Mouse (Mus musculus): Measurements from ENCODE around the gene Cadm4. TPM values are rescaled to one million over a fixed set of nuclear protein-coding genes. Genes with fewer than 3 reads are reported as not detected.

Cadm4 gene
- total and polyA plus RNA-seq, 3 experiments = 14.0 to 20.4 (median 14.7) TPM

GRCm38 (mm10) chr7:24485481-24485880 is 3.7 kb downstream of the Cadm4 start:
- Histone ChIP-seq H3K27me3 (ENCODE audit: control insufficient read depth, insufficient read depth, low read length) (no peaks in the 10 kb centered on the region), H3K4me1 (ENCODE audit: control insufficient read depth, insufficient read depth, low read length) (no peaks in the 10 kb centered on the region), H3K27ac (no peak overlapping the region), H3K36me3 (ENCODE audit: control insufficient read depth, insufficient read depth, low read length) (no peaks in the 10 kb centered on the region), H3K4me3 (no peak overlapping the region), H3K9ac (ENCODE audit: low read depth, low read length) (no peak overlapping the region), H3K79me2 (replicated peaks; ENCODE audit: control insufficient read depth, insufficient read depth, low read length) (peaks cover 2% of the 10 kb centered on the region; the same call in 1 of the 2 replicates)
- 79% methylated on average over 9 of the region's 9 CpGs for whole genome bisulfite sequencing
- TF ChIP-seq POLR2A (IDR thresholded peaks at IDR 0.05; ENCODE audit: insufficient read depth, low read depth, low read length) (no peak), CTCF (IDR thresholded peaks at IDR 0.05) (no peak), EP300 (IDR thresholded peaks at IDR 0.05; ENCODE audit: insufficient read depth, low read depth, low read length) (no peak)
- intact Hi-C loops (cut with DNase I) = no loop called here
- DNase-seq = no peak

- Histone ChIP-seq H3K4me1 (ENCODE audit: control insufficient read depth, insufficient read depth, low read length) (no peaks in the 10 kb centered on the region), H3K4me3 (no peak overlapping the region), H3K27me3 (ENCODE audit: control insufficient read depth, insufficient read depth, low read length) (no peaks in the 10 kb centered on the region), H3K79me2 (replicated peaks; ENCODE audit: control insufficient read depth, insufficient read depth, low read length) (peaks cover 2% of the 10 kb centered on the region; the same call in 1 of the 2 replicates), H3K9ac (ENCODE audit: low read depth, low read length) (no peak overlapping the region), H3K36me3 (ENCODE audit: control insufficient read depth, insufficient read depth, low read length) (no peaks in the 10 kb centered on the region), H3K27ac (no peak overlapping the region)
- intact Hi-C loops (cut with DNase I) = no loop called here
- TF ChIP-seq POLR2A (IDR thresholded peaks at IDR 0.05; ENCODE audit: insufficient read depth, low read depth, low read length) (no peak), EP300 (IDR thresholded peaks at IDR 0.05; ENCODE audit: insufficient read depth, low read depth, low read length) (no peak), CTCF (IDR thresholded peaks at IDR 0.05) (no peak)
- DNase-seq = no peak
- WGBS = 57% methylated on average over 9 of the region's 9 CpGs
Measured at GRCm38 (mm10) chr7:24486654-24487130, 4.9 kb downstream of the Cadm4 start.

- intact Hi-C loops (cut with DNase I) = no loop called here
- Histone ChIP-seq H3K4me3 (no peak overlapping the region), H3K36me3 (ENCODE audit: control insufficient read depth, insufficient read depth, low read length) (no peaks in the 10 kb centered on the region), H3K27ac (no peak overlapping the region), H3K4me1 (ENCODE audit: control insufficient read depth, insufficient read depth, low read length) (no peaks in the 10 kb centered on the region), H3K79me2 (replicated peaks; ENCODE audit: control insufficient read depth, insufficient read depth, low read length) (peaks cover 2% of the 10 kb centered on the region; the same call in 1 of the 2 replicates), H3K27me3 (ENCODE audit: control insufficient read depth, insufficient read depth, low read length) (no peaks in the 10 kb centered on the region), H3K9ac (ENCODE audit: low read depth, low read length) (no peak overlapping the region)
- WGBS = 43% methylated on average over 3 of the region's 3 CpGs
- TF ChIP-seq CTCF (IDR thresholded peaks at IDR 0.05) = no peak
- no peak for TF ChIP-seq POLR2A (IDR thresholded peaks at IDR 0.05; ENCODE audit: insufficient read depth, low read depth, low read length)
- TF ChIP-seq EP300 (IDR thresholded peaks at IDR 0.05; ENCODE audit: insufficient read depth, low read depth, low read length) = no peak
- DNase-seq = no peak
Measured at GRCm38 (mm10) chr7:24487403-24487802, 5.6 kb downstream of the Cadm4 start.

GRCm38 (mm10) chr7:24488303-24488702 is 6.5 kb downstream of the Cadm4 start:
- H3K27me3 ChIP-seq (ENCODE audit: control insufficient read depth, insufficient read depth, low read length) = no peaks in the 10 kb centered on the region
- no peak overlapping the region for H3K27ac ChIP-seq
- H3K79me2 ChIP-seq (replicated peaks; ENCODE audit: control insufficient read depth, insufficient read depth, low read length) = peaks cover 2% of the 10 kb centered on the region; the same call in 1 of the 2 replicates
- no peak for TF ChIP-seq EP300 (IDR thresholded peaks at IDR 0.05; ENCODE audit: insufficient read depth, low read depth, low read length)
- TF ChIP-seq POLR2A (IDR thresholded peaks at IDR 0.05; ENCODE audit: insufficient read depth, low read depth, low read length) = no peak
- TF ChIP-seq CTCF (IDR thresholded peaks at IDR 0.05) = no peak
- H3K4me1 ChIP-seq (ENCODE audit: control insufficient read depth, insufficient read depth, low read length) = no peaks in the 10 kb centered on the region
- intact Hi-C loops (cut with DNase I) = no loop called here
- H3K4me3 ChIP-seq = no peak overlapping the region
- H3K36me3 ChIP-seq (ENCODE audit: control insufficient read depth, insufficient read depth, low read length) = no peaks in the 10 kb centered on the region
- 81% methylated on average over 8 of the region's 8 CpGs for WGBS
- H3K9ac ChIP-seq (ENCODE audit: low read depth, low read length) = no peak overlapping the region
- no peak for DNase-seq

- no peak overlapping the region for H3K4me3 ChIP-seq
- H3K36me3 ChIP-seq (ENCODE audit: control insufficient read depth, insufficient read depth, low read length) = no peaks in the 10 kb centered on the region
- H3K27ac ChIP-seq = no peak overlapping the region
- no peak for DNase-seq
- 11% methylated on average over 43 of the region's 43 CpGs for WGBS
- no peaks in the 10 kb centered on the region for H3K79me2 ChIP-seq (replicated peaks; ENCODE audit: control insufficient read depth, insufficient read depth, low read length)
- no peak for TF ChIP-seq EP300 (IDR thresholded peaks at IDR 0.05; ENCODE audit: insufficient read depth, low read depth, low read length)
- no peak for TF ChIP-seq POLR2A (IDR thresholded peaks at IDR 0.05; ENCODE audit: insufficient read depth, low read depth, low read length)
- TF ChIP-seq CTCF (IDR thresholded peaks at IDR 0.05) = no peak
- no peak overlapping the region for H3K9ac ChIP-seq (ENCODE audit: low read depth, low read length)
- intact Hi-C loops (cut with DNase I) = no loop called here
- peaks cover 8% of the 10 kb centered on the region for H3K27me3 ChIP-seq (ENCODE audit: control insufficient read depth, insufficient read depth, low read length)
- H3K4me1 ChIP-seq (ENCODE audit: control insufficient read depth, insufficient read depth, low read length) = no peaks in the 10 kb centered on the region
Measured at GRCm38 (mm10) chr7:24499856-24500577, 18.2 kb downstream of the Cadm4 start.

GRCm38 (mm10) chr7:24500929-24501328 is 19.1 kb downstream of the Cadm4 start:
- Histone ChIP-seq H3K27me3 (ENCODE audit: control insufficient read depth, insufficient read depth, low read length) (peaks cover 8% of the 10 kb centered on the region), H3K79me2 (replicated peaks; ENCODE audit: control insufficient read depth, insufficient read depth, low read length) (no peaks in the 10 kb centered on the region), H3K4me3 (no peak overlapping the region), H3K4me1 (ENCODE audit: control insufficient read depth, insufficient read depth, low read length) (no peaks in the 10 kb centered on the region), H3K36me3 (ENCODE audit: control insufficient read depth, insufficient read depth, low read length) (no peaks in the 10 kb centered on the region), H3K27ac (no peak overlapping the region), H3K9ac (ENCODE audit: low read depth, low read length) (no peak overlapping the region)
- WGBS = 26% methylated on average over 7 of the region's 7 CpGs
- intact Hi-C loops (cut with DNase I) = no loop called here
- TF ChIP-seq POLR2A (IDR thresholded peaks at IDR 0.05; ENCODE audit: insufficient read depth, low read depth, low read length) = no peak
- peak; percentile 59 for TF ChIP-seq CTCF (IDR thresholded peaks at IDR 0.05)
- DNase-seq = no peak

Data from heart, adult 2 months (tissue).